Mouse (Mus musculus) neural tube, embryonic 14.5 days (tissue): ENCODE data around the gene Fryl. TPM values are rescaled to one million over a fixed set of nuclear protein-coding genes. Genes with fewer than 3 reads are reported as not detected.

Experiments
- ATAC-seq: fragments of 200-750 bp; cut with Nextera tagmentation; 2 replicates; pipeline ENCODE4 v1.8.0; 2017; ENCODE audit warnings: low read depth, mild to moderate bottlenecking, moderate TSS enrichment, moderate library complexity
- H3K27ac ChIP-seq: fragments of 300-500 bp; sonication (generic); 2 replicates; pipeline ENCODE4 v1.5.1; 2014; ENCODE audit warnings: low read depth, mild to moderate bottlenecking, control low read depth, low read length, moderate library complexity, mixed read lengths
- H3K27me3 ChIP-seq: fragments of 300-500 bp; sonication (generic); 2 replicates; pipeline ENCODE4 v1.6.1; 2014; ENCODE audit warnings: low read length; ENCODE audit not compliant: control insufficient read depth, insufficient read depth
- H3K36me3 ChIP-seq: fragments of 300-500 bp; sonication (generic); 2 replicates; pipeline ENCODE4 v1.6.1; 2014; ENCODE audit warnings: low read length, mixed read lengths; ENCODE audit not compliant: control insufficient read depth, insufficient read depth
- H3K4me1 ChIP-seq: fragments of 300-500 bp; sonication (generic); 2 replicates; pipeline ENCODE4 v1.6.1; 2014; ENCODE audit warnings: low read length; ENCODE audit not compliant: control insufficient read depth, insufficient read depth
- H3K4me2 ChIP-seq: fragments of 300-500 bp; sonication (generic); 2 replicates; pipeline ENCODE4 v1.6.1; 2014; ENCODE audit warnings: mild to moderate bottlenecking, low read depth, low read length, control low read depth
- H3K4me3 ChIP-seq: fragments of 300-500 bp; sonication (generic); 2 replicates; pipeline ENCODE4 v1.5.1; 2014; ENCODE audit warnings: low read depth, low read length, control low read depth, mixed read lengths
- H3K9ac ChIP-seq: fragments of 300-500 bp; sonication (generic); replicated peaks from 2 replicates; pipeline ENCODE4 v1.6.1; 2014; ENCODE audit warnings: low read depth, mild to moderate bottlenecking, control low read depth, low read length, mixed read lengths
- H3K9me3 ChIP-seq: fragments of 300-500 bp; sonication (generic); 2 replicates; pipeline ENCODE4 v1.6.1; 2016; ENCODE audit warnings: low read length; ENCODE audit not compliant: control insufficient read depth
- WGBS: fragments of 180-500 bp; shearing (Covaris S2); extraction: QIAGEN DNeasy Blood & Tissue Kit; methylation state at CpG from one replicate; pipeline ENCODE4 v1.1.7; 2014; 5-methylcytosine and 5-hydroxymethylcytosine counted together
- polyA plus RNA-seq: library from polyadenylated mRNA; unstranded; fragments of >200 nt; fragmentation: Nextera tagmentation; extraction: Ambion mirVana; gene quantifications from 2 replicates; pipeline ENCODE4 v1.2.1, GENCODE M21; 2014

The Fryl gene
- polyA plus RNA-seq, 1 experiment from 2014 or later, result 54.1 TPM

- WGBS, result 96% methylated on average over 7 of the region's 7 CpGs
- ATAC-seq, result no peak
- Histone ChIP-seq H3K9ac (no peak overlapping the region), H3K27ac (no peak overlapping the region), H3K9me3 (no peaks in the 10 kb centered on the region; the same call in 1 of the 2 replicates), H3K36me3 (no peaks in the 10 kb centered on the region), H3K27me3 (no peaks in the 10 kb centered on the region), H3K4me1 (no peaks in the 10 kb centered on the region), H3K4me3 (no peak overlapping the region), H3K4me2 (no peak overlapping the region)
Observed at GRCm38 (mm10) chr5:73197796-73198195, 58.6 kb downstream of the Fryl start.

GRCm38 (mm10) chr5:73194740-73195139 is 61.7 kb downstream of the Fryl start:
- Histone ChIP-seq H3K9me3 (no peaks in the 10 kb centered on the region; the same call in 1 of the 2 replicates), H3K36me3 (no peaks in the 10 kb centered on the region), H3K27ac (no peak overlapping the region), H3K27me3 (no peaks in the 10 kb centered on the region), H3K4me3 (no peak overlapping the region), H3K4me1 (no peaks in the 10 kb centered on the region), H3K4me2 (no peak overlapping the region), H3K9ac (no peak overlapping the region)
- ATAC-seq, result no peak
- WGBS, result 90% methylated on average over 14 of the region's 14 CpGs

- Histone ChIP-seq H3K27ac (no peak overlapping the region), H3K4me2 (no peak overlapping the region), H3K27me3 (no peaks in the 10 kb centered on the region), H3K9ac (no peak overlapping the region), H3K4me1 (no peaks in the 10 kb centered on the region), H3K36me3 (no peaks in the 10 kb centered on the region), H3K4me3 (no peak overlapping the region), H3K9me3 (no peaks in the 10 kb centered on the region; the same call in 1 of the 2 replicates)
- no peak for ATAC-seq
- 91% methylated on average over 8 of the region's 8 CpGs for WGBS
Observed at GRCm38 (mm10) chr5:73194083-73194570, 62.3 kb downstream of the Fryl start.

GRCm38 (mm10) chr5:73193627-73194026 is 62.8 kb downstream of the Fryl start:
- no peaks in the 10 kb centered on the region for H3K27me3 ChIP-seq
- H3K4me2 ChIP-seq, result no peak overlapping the region
- no peaks in the 10 kb centered on the region; the same call in 1 of the 2 replicates for H3K9me3 ChIP-seq
- no peak overlapping the region for H3K4me3 ChIP-seq
- H3K36me3 ChIP-seq, result no peaks in the 10 kb centered on the region
- H3K27ac ChIP-seq, result no peak overlapping the region
- no peak overlapping the region for H3K9ac ChIP-seq
- no peaks in the 10 kb centered on the region for H3K4me1 ChIP-seq
- WGBS, result 75% methylated on average over 10 of the region's 10 CpGs
- ATAC-seq, result no peak

- no peak for ATAC-seq
- H3K9me3 ChIP-seq, result no peaks in the 10 kb centered on the region
- H3K27me3 ChIP-seq, result no peaks in the 10 kb centered on the region
- H3K27ac ChIP-seq, result no peak overlapping the region
- H3K9ac ChIP-seq, result no peak overlapping the region
- no peaks in the 10 kb centered on the region for H3K4me1 ChIP-seq
- no peaks in the 10 kb centered on the region for H3K36me3 ChIP-seq
- H3K4me2 ChIP-seq, result no peak overlapping the region
- H3K4me3 ChIP-seq, result no peak overlapping the region
- 88% methylated on average over 13 of the region's 13 CpGs for WGBS
Observed at GRCm38 (mm10) chr5:73192870-73193576, 63.4 kb downstream of the Fryl start.

- no peaks in the 10 kb centered on the region for H3K27me3 ChIP-seq
- no peak overlapping the region for H3K4me3 ChIP-seq
- no peaks in the 10 kb centered on the region for H3K4me1 ChIP-seq
- 74% methylated on average over 11 of the region's 11 CpGs for WGBS
- H3K27ac ChIP-seq, result no peak overlapping the region
- no peak for ATAC-seq
- H3K9me3 ChIP-seq, result no peaks in the 10 kb centered on the region
- H3K4me2 ChIP-seq, result no peak overlapping the region
- no peak overlapping the region for H3K9ac ChIP-seq
- H3K36me3 ChIP-seq, result no peaks in the 10 kb centered on the region
Observed at GRCm38 (mm10) chr5:73191765-73192164, 64.7 kb downstream of the Fryl start.

- H3K9me3 ChIP-seq, result no peaks in the 10 kb centered on the region
- H3K4me3 ChIP-seq, result no peak overlapping the region
- H3K27ac ChIP-seq, result no peak overlapping the region
- H3K4me1 ChIP-seq, result no peaks in the 10 kb centered on the region
- no peaks in the 10 kb centered on the region for H3K36me3 ChIP-seq
- WGBS, result 88% methylated on average over 5 of the region's 5 CpGs
- no peaks in the 10 kb centered on the region for H3K27me3 ChIP-seq
- ATAC-seq, result no peak
- H3K9ac ChIP-seq, result no peak overlapping the region
- no peak overlapping the region for H3K4me2 ChIP-seq
Observed at GRCm38 (mm10) chr5:73190164-73190563, 66.3 kb downstream of the Fryl start.

GRCm38 (mm10) chr5:73189443-73190160 is 66.8 kb downstream of the Fryl start:
- 72% methylated on average over 9 of the region's 9 CpGs for WGBS
- Histone ChIP-seq H3K9me3 (no peaks in the 10 kb centered on the region), H3K9ac (no peak overlapping the region), H3K36me3 (no peaks in the 10 kb centered on the region), H3K4me1 (no peaks in the 10 kb centered on the region), H3K4me2 (no peak overlapping the region), H3K27ac (no peak overlapping the region), H3K27me3 (no peaks in the 10 kb centered on the region), H3K4me3 (no peak overlapping the region)
- ATAC-seq, result no peak

GRCm38 (mm10) chr5:73188576-73188975 is 67.8 kb downstream of the Fryl start:
- Histone ChIP-seq H3K4me2 (no peak overlapping the region), H3K9ac (no peak overlapping the region), H3K9me3 (no peaks in the 10 kb centered on the region), H3K4me3 (no peak overlapping the region), H3K27ac (no peak overlapping the region), H3K4me1 (no peaks in the 10 kb centered on the region), H3K36me3 (no peaks in the 10 kb centered on the region), H3K27me3 (no peaks in the 10 kb centered on the region)
- ATAC-seq, result no peak
- WGBS, result 81% methylated on average over 7 of the region's 7 CpGs
